Mouse (Mus musculus) liver, adult (tissue): ENCODE measurements around the gene Cabp7.

Experiments
- GATA4 ChIP-seq: IDR thresholded peaks from 2 replicates; pipeline ENCODE4 v1.6.1; 2014; ENCODE audit warnings: mild to moderate bottlenecking, low read length; ENCODE audit not compliant: insufficient replicate concordance

Gene Cabp7

GRCm38 (mm10) chr11:4697043-4697983, 49.3 kb downstream of the Cabp7 start:
- TF ChIP-seq GATA4: no peak

GRCm38 (mm10) chr11:4692162-4692561, 54.4 kb downstream of the Cabp7 start:
- TF ChIP-seq GATA4: no peak

- TF ChIP-seq GATA4: no peak
These were observed 55.4 kb downstream of the Cabp7 start for GRCm38 (mm10) chr11:4691213-4691612.

DNA sequence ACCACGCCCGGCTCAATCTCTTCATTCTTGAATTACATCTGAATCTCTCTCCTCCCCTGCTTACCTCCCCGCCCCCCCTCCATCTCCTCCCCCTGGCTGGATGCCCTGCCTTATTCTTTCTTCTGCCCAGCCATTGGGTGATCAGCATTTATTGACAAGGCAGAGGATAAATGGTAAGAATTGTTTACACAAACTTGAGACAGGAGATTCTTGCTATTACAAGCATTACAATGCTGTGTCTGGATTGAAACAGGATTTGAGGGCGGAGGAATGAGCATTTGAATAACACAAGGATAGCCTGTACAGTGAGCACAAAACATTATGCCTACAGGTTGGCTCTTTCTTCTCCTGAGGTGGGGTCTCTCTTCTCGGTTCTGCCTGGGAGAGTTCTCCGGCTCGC, 56.2 kb downstream of the Cabp7 start:
- TF ChIP-seq GATA4: no peak

GRCm38 (mm10) chr11:4688632-4689380, 57.8 kb downstream of the Cabp7 start:
- no peak for TF ChIP-seq GATA4

GRCm38 (mm10) chr11:4687874-4688273, 58.7 kb downstream of the Cabp7 start:
- no peak for TF ChIP-seq GATA4

- TF ChIP-seq GATA4: no peak
These were observed 59.6 kb downstream of the Cabp7 start for GRCm38 (mm10) chr11:4687027-4687426.
